ENCODE assay signal across 19 mouse cellular contexts in the genomic region with DNA sequence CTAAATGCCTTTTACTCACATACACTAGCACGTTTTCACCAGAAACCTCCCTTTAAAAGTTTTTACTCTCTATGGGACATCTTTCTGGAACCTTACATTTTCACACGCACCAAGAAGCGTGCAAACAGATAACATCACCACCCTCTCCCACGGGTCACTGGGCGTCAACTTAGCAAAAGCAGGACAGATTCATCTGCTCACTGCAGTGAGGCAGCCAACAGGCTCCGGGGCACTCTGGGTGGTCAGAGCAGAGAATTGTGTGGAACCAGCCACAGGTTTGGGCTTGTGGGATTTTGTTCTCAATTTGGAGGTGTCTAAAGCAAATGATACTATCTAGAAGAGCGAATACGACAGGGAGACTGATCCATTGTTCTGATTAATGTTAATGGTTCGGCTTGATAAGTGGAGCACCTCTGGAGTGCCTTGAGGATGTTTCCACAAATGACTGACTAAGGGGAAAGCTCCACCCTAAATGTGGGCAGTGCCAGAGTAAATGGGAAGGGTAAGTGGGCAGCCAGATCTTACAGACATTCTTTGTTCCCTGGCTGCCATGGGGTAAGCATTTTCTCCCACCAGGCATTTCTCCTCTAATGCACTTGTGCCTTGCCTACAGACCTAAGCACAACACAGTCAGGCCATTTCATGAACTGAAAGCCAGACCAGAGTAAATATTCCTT.
DNase-seq lines count a peak whose midpoint lies in the region; ATAC-seq and TF ChIP-seq lines count a peak whose summit lies in the region.
"Had no signal": no experiment of that assay in that cellular context is flagged by ENCODE, and none has a peak within 500 bp of the region (broad histone marks: within the 10 kb centered on the region; RNA-seq: fewer than 3 reads in every experiment).

No protein-coding gene starts in this region.

- ATAC-seq in forebrain, embryonic 13.5 days, result peak; percentile 66
- no peak for ATAC-seq in forebrain, embryonic 11.5 days (replicated peaks; ENCODE audit: low FRiP score)
- ATAC-seq in lung, embryonic 14.5 days (ENCODE audit: insufficient read depth), result no peak

- TF ChIP-seq CTCF in kidney, adult 2 months (conservative IDR thresholded peaks at IDR 0.05; ENCODE audit: insufficient read depth, insufficient read length, low read depth, low read length), result no peak
- no peak for TF ChIP-seq CTCF in lung, embryonic 14.5 days (IDR thresholded peaks at IDR 0.05; ENCODE audit: low read depth)

- no peak overlapping the region for H3K4me2 ChIP-seq in forebrain, embryonic 13.5 days
- H3K4me2 ChIP-seq in forebrain, embryonic 11.5 days (ENCODE audit: low read depth, low read length, severe bottlenecking), result no peak overlapping the region
- H3K4me2 ChIP-seq in lung, embryonic 14.5 days, result no peak overlapping the region
- H3K4me2 ChIP-seq: heart, embryonic 15.5 days; stomach, embryonic 15.5 days had no signal

- no peaks in the 10 kb centered on the region for H3K27me3 ChIP-seq in forebrain, embryonic 13.5 days
- H3K27me3 ChIP-seq in forebrain, embryonic 11.5 days (ENCODE audit: control insufficient read depth, insufficient read depth, low read length), result no peaks in the 10 kb centered on the region; the same call in 1 of the 2 replicates
- no peaks in the 10 kb centered on the region for H3K27me3 ChIP-seq in kidney, adult 2 months (replicated peaks; ENCODE audit: control insufficient read depth, insufficient read depth, low read length)
- H3K27me3 ChIP-seq in lung, embryonic 14.5 days (ENCODE audit: insufficient read depth, low read length), result no peaks in the 10 kb centered on the region
- H3K27me3 ChIP-seq: heart, embryonic 15.5 days; stomach, embryonic 15.5 days had no signal

- H3K9ac ChIP-seq in forebrain, embryonic 13.5 days, result no peak overlapping the region
- no peak overlapping the region for H3K9ac ChIP-seq in forebrain, embryonic 11.5 days (ENCODE audit: low read length)
- H3K9ac ChIP-seq in lung, embryonic 14.5 days, result no peak overlapping the region
- H3K9ac ChIP-seq: heart, embryonic 15.5 days; liver, embryonic 14.5 days; stomach, embryonic 15.5 days had no signal

- DNase-seq in forebrain, embryonic 11.5 days (ENCODE audit: low spot score), result no peak
- DNase-seq in kidney, adult 2 months, result peak; percentile 1
- DNase-seq in kidney, postnatal 36 days, result no peak
- DNase-seq in lung, embryonic 14.5 days, result peak; percentile 22
- no peak for DNase-seq in lung, postnatal 36 days
- peak; percentile 43 for DNase-seq in retina, embryonic 14.5 days (ENCODE audit: low spot score)
- no peak for DNase-seq in B cell, adult 2 months
- DNase-seq: adrenal gland, postnatal 14 days; cerebellum, adult 11 months; cerebellum, postnatal 25 days; embryo, embryonic 11 days; gastrocnemius, adult 2 months; heart, postnatal 4 days; layer of hippocampus, postnatal 36 days had no signal

- H3K4me1 ChIP-seq in forebrain, embryonic 13.5 days, result peaks cover 28% of the 10 kb centered on the region
- peaks cover 4% of the 10 kb centered on the region; the same call in 1 of the 2 replicates for H3K4me1 ChIP-seq in forebrain, embryonic 11.5 days (replicated peaks; ENCODE audit: control insufficient read depth, insufficient read depth, low read length)
- no peaks in the 10 kb centered on the region for H3K4me1 ChIP-seq in kidney, adult 2 months (ENCODE audit: control insufficient read depth, insufficient read depth, low read length)
- H3K4me1 ChIP-seq in lung, embryonic 14.5 days (ENCODE audit: insufficient read depth), result no peaks in the 10 kb centered on the region
- H3K4me1 ChIP-seq: stomach, embryonic 15.5 days had no signal

- H3K4me3 ChIP-seq in forebrain, embryonic 13.5 days, result no peak overlapping the region
- H3K4me3 ChIP-seq in forebrain, embryonic 11.5 days (ENCODE audit: low read depth, low read length), result no peak overlapping the region
- H3K4me3 ChIP-seq in kidney, adult 2 months (ENCODE audit: insufficient read depth, low read depth, low read length), result no peak overlapping the region
- H3K4me3 ChIP-seq in lung, embryonic 14.5 days (ENCODE audit: low read depth, low read length), result no peak overlapping the region
- H3K4me3 ChIP-seq: gastrocnemius, adult 2 months; heart, embryonic 15.5 days; stomach, embryonic 15.5 days had no signal

- TF ChIP-seq POLR2A in kidney, adult 2 months (IDR thresholded peaks at IDR 0.05; ENCODE audit: low read depth, low read length), result no peak

- no peaks in the 10 kb centered on the region for H3K36me3 ChIP-seq in forebrain, embryonic 13.5 days (ENCODE audit: poor library complexity, severe bottlenecking)
- H3K36me3 ChIP-seq in forebrain, embryonic 11.5 days (ENCODE audit: control insufficient read depth, insufficient read depth, low read length), result no peaks in the 10 kb centered on the region
- H3K36me3 ChIP-seq in kidney, adult 2 months (ENCODE audit: control insufficient read depth, insufficient read depth, low read length), result no peaks in the 10 kb centered on the region
- no peaks in the 10 kb centered on the region for H3K36me3 ChIP-seq in lung, embryonic 14.5 days (ENCODE audit: insufficient read depth)
- H3K36me3 ChIP-seq: G1E; heart, embryonic 15.5 days; stomach, embryonic 15.5 days had no signal

- 68% methylated on average over 9 of the region's 9 CpGs for WGBS in forebrain, embryonic 13.5 days
- WGBS in forebrain, embryonic 11.5 days, result 71% methylated on average over 9 of the region's 9 CpGs
- 35% methylated on average over 9 of the region's 9 CpGs for WGBS in kidney, adult 2 months
- WGBS in lung, embryonic 14.5 days, result 50% methylated on average over 9 of the region's 9 CpGs

- no peaks in the 10 kb centered on the region; the same call in 1 of the 2 replicates for H3K9me3 ChIP-seq in forebrain, embryonic 13.5 days (replicated peaks)
- no peaks in the 10 kb centered on the region for H3K9me3 ChIP-seq in forebrain, embryonic 11.5 days (ENCODE audit: control insufficient read depth, low read length)
- no peaks in the 10 kb centered on the region for H3K9me3 ChIP-seq in lung, embryonic 14.5 days (ENCODE audit: low read depth, low read length)
- H3K9me3 ChIP-seq: heart, embryonic 15.5 days; stomach, embryonic 15.5 days had no signal

- peak overlapping the region; percentile 57 for H3K27ac ChIP-seq in forebrain, embryonic 13.5 days
- H3K27ac ChIP-seq in forebrain, embryonic 11.5 days (ENCODE audit: low read depth, low read length), result no peak overlapping the region
- no peak overlapping the region for H3K27ac ChIP-seq in kidney, adult 2 months (ENCODE audit: insufficient read depth, low read depth, low read length)
- H3K27ac ChIP-seq in lung, embryonic 14.5 days (ENCODE audit: low read depth), result 0 out of 2 replicates have a peak overlapping the region, but pooled peaks have one; percentile 6
- H3K27ac ChIP-seq: gastrocnemius, adult 2 months; heart, embryonic 15.5 days; liver, embryonic 14.5 days; stomach, embryonic 15.5 days had no signal

Comparison
In these comparisons a context has a peak if more than half of its experiments do, and no peak if none do; other contexts are left out.
1. H3K27ac ChIP-seq: peak in forebrain, embryonic 13.5 days (single experiment) and lung, embryonic 14.5 days (single experiment); none in forebrain, embryonic 11.5 days (single experiment) and kidney, adult 2 months (single experiment).
2. DNase-seq: peak in kidney, adult 2 months (single experiment), lung, embryonic 14.5 days (single experiment) and retina, embryonic 14.5 days (single experiment); none in forebrain, embryonic 11.5 days (single experiment), kidney, postnatal 36 days (0 of 2), lung, postnatal 36 days (single experiment) and B cell, adult 2 months (0 of 2).